Mouse (Mus musculus): ENCODE data around the gene Arhgap22. TPM values are rescaled to one million over a fixed set of nuclear protein-coding genes. Genes with fewer than 3 reads are reported as not detected.

The Arhgap22 gene
- total RNA-seq, 2 experiments from 2014 or later = 10.8 to 12.4 TPM

DNA sequence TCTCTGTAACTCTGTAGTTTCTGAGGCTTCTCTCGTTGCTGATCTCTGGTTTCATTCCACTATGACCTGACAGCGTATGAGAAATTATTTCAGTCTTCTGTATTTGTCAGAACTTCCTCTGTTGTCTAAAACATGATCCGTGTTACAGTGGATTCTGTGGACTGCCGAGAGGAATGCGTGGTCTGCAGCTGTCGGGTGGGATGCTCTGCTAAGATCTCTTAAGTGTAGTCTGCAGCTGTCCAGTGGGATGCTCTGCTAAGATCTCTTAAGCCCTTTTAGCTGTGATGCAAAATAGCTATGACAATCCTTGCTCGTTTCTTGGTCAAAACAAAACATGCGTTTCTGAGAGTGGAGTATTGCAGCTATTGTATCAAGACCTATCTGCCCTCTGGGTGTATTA lies 3.0 kb upstream of the Arhgap22 start:
- DNase-seq (ENCODE audit: low spot score in 2 of 2) = no peak
- intact Hi-C loops (cut with DNase I) = no loop called here

DNA sequence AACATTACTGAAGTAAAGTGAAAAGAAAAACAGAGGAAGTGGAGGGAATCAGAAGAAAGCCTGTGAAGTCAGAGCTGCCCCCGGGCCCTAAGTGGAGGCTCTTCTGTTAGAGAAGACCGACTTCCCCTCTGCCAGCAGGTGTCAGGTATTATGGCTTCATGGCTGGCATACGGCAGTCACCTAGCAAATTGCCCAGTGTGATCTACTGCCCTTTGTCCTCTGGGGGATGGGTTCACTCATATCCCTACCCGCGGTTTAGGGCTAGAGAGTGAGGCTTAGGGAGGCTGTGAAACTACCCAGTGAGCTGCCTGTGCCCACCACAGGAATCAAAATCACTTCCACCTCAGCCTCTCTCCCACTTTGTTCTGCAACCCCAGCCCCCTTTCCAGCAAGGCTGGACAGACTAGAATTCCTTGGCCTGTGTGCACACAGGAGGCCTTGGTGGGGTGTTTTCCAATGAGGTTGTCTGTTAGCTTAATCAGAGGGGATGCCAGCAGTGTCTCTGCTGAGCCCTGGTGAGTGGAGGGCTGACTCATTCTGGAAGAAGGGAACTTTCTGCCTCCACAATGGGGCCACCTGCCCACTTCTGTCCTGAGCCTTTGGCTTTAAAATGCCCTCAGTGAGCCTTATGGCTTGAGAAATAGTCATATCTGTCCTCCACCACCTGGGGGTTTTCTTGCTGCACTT lies 1.4 kb upstream of the Arhgap22 start:
- intact Hi-C loops (cut with DNase I) = no loop called here
- no peak for DNase-seq (ENCODE audit: low spot score in 2 of 2)

DNA sequence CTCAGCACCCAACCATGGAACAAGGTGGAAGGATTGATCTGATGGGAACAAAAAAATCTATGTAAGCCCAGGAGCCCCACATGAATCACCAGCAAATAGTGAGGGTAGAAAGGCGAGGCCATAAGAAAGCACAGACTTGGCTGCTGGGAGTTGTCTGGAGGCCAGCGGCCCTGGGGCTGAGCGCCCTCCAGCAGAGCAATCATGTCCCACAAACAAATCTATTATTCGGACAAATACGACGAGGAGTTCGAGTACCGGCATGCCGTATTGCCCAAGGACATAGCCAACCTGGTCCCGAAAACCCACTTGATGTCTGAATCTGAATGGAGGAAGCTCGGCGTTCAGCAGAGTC lies 892 bp upstream of the Arhgap22 start:
- intact Hi-C loops (cut with DNase I) = loop anchor here (1.0 kb wide), 1 partner anchor 90 kb away; no protein-coding TSS in a partner anchor
- no peak for DNase-seq (ENCODE audit: low spot score in 2 of 2)

DNA sequence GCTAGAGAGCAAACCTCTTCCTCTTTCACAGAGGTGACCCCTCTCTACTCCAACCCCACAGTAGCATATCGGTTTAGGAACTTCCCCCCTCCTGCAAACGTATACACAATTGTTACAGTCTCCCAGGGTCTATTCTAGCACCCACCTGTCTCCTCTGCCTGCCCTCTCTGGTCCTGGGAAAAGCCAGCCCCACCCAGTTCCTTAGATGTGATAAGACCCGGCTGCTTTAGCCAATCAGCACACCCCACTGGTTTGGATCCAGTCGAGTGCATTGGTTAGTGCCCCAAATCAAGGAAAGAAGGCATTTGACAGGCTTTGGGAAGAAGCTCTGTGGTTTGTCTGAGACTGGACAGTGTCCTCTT lies 922 bp downstream of the Arhgap22 start:
- intact Hi-C loops (cut with DNase I) = loop anchor here (2.0 kb wide), 1 partner anchor 156 kb away; no protein-coding TSS in a partner anchor
- no peak for DNase-seq (ENCODE audit: low spot score in 2 of 2)

DNA sequence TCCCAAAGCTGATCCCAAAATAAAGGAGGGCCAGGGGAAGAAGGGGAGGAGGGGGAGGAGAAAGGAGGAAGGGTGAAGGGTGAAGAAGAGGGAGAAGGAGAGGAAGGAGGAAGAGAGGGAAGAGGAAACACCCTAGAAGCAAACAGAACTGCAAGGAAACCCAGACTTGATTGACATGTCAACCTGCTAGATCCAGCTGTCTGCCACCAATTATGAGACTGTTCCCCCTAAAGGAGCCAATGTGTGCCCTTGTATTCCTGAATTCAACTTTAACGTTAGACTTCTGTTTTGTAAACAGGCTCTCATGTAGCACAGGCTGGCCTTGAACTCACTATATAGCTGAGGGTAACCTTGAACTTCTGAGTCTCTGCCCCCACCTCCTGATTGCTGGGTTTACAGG lies 1.3 kb downstream of the Arhgap22 start:
- intact Hi-C loops (cut with DNase I) = loop anchor here (2.0 kb wide), 1 partner anchor 156 kb away; no protein-coding TSS in a partner anchor

DNA sequence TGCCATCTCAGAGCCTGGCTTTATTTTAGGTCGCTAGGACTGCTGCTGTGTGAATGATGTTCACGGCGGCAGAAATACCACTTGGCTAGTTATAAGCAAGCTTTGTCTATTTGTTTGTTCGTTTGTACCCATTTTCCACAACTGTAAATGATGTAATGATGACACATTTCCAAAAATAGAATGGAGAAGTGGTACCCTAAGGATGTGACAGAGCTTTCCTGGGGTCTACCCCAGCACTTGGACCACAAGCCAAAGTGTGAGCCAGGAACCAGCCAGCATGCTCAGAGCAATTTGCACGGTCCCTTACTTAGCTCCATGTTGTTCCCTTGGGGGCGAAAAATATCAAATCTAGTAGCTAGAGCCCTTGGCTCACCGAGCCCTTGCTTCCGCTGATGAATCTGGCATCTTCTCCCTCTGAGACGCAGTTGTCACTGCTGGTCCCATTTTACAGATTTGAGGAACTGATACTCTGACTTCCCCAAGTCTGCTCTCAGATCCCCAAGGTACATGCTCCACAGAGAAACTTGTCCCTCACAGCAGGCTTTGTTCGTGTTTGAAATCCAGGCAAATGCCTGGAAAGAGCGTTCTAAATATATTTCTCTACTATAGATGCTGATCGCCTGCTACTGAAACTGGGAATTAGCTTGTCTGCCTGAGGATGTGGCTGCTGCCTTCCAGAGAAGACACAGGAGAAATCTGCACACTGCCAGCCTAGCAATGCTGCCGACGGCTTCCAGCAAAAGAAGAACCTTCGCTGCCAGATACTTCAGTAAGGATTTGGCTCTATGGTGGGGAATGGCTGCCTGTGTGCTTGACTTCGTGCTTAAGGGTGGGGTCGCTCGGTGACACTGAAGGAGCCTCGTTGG lies 2.8 kb downstream of the Arhgap22 start:
- DNase-seq (ENCODE audit: low spot score in 2 of 2) = peak in 1 of 2 experiments; percentile 37
- intact Hi-C loops (cut with DNase I) = no loop called here

More for the DNA sequence above, 1.3 kb downstream of the Arhgap22 start:
- no peak for DNase-seq (ENCODE audit: low spot score in 2 of 2)

DNA sequence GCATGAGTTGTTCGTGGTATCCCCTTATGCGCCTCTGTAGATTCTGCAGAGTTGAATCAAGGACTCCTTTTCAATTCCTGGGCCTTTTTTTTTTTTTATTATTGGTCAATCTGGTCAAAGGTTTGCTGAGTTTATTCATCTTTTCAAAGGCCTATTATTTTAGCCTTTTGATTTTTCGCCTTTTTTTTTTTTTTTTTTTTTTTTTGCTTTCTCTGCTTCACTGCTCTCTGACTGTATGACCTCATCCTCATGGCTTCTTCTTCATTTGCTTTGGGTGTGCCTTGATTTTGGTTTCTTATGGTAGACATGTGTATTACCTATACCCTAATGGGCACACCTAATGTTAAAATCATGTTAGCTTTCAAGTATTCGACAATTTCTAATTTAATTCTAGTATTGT lies 11.4 kb downstream of the Arhgap22 start:
- intact Hi-C loops (cut with DNase I) = no loop called here
- DNase-seq (ENCODE audit: low spot score in 2 of 2) = no peak

DNA sequence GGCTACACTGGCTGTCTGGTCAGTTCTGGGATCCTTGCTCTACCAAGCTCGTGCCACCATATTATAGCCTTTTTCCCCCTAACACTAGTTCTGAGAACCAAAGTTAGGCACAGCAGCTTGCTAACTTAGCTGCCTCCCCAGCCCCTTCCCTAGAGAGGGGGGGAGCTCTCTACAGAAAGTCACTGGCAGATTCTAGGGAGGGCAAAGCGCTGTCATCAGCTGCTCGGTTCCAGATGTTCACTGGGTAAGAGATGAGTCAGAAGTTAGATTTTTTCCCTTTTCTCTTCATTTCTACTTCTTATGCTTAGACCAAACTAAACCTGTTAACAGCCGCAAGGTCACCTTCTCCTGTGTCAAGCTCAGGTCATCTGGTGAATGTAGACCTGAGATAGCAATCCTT lies 16.8 kb downstream of the Arhgap22 start:
- intact Hi-C loops (cut with DNase I) = no loop called here
- DNase-seq (ENCODE audit: low spot score in 2 of 2) = no peak

DNA sequence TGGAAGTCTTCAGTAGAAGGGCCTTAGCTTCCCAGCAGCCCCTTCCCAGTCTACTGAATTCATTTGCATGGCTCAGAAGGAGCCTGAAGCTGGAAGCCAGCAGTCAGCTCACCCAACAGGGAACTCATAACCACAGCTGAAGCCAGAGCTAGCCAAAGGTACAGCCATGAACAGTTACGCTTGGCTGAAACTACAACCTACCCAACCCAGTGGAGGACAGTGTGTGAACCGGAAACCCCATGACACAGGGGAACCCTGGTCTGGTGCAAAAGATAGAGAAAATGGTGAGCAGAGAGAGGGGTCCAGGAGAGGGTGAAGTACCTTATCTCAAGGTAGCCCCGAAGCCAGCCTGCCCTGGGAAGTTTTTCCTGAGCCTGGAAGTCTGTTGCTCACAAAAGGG lies 17.5 kb downstream of the Arhgap22 start:
- intact Hi-C loops (cut with DNase I) = no loop called here
- no peak for DNase-seq (ENCODE audit: low spot score in 2 of 2)

DNA sequence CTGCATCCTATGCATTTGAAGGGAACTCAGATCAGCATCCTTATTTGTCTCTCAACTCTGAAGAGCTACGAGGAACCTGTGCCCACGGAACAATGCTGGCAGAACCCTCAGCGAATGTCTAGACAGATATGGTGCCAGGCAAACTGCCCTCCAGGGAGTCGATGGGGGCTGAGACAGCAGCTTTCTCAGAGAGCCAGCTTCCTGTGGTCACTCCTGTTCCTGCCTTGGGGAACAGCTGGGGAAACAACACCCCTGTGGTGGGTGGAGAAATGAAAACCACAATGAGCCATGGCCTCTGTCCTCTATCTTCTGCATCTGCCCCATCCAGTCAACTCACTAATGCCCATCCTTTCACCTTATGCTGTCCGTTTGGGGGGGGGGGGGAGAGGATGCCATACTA lies 18.2 kb downstream of the Arhgap22 start:
- intact Hi-C loops (cut with DNase I) = no loop called here
- no peak for DNase-seq (ENCODE audit: low spot score in 2 of 2)

DNA sequence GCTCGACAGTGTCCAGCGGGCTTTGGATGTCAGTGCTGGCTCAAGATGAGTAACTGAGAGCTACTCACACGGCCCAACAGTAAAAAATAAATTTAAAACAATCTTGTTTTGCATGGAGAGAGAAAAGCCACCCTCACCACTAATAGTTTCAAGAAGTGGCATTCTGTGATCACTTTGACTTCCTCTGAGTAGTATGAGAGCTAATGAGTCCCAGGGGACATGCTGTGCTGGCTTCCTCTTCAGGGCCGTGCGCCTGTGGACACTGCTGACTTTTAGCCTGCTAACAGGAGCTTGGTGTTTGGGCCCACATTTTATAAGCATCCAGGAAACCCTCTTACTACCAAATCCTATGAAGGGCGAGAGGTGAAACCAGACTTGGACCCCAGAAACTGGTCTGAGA lies 21.8 kb downstream of the Arhgap22 start:
- intact Hi-C loops (cut with DNase I) = no loop called here
- DNase-seq (ENCODE audit: low spot score in 2 of 2) = no peak

DNA sequence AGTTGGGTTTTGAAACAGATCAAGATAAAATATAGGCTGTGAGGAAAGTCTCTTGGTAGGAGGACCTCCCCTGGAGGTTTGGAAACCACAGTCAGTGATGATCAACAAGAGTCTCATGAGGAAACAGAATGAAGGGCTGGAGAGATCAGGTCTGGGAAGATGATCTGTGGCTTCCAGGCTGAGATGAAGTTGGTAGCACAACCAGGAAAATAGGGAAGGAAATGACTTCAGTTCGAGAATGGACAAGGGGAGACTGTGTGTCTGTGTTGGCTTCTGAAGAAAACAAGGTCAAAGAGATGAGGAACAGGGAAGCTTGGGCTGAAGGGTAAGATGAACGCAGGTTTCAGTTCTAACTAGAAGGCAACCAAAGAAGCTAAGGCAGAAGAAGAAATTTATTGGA lies 26.6 kb downstream of the Arhgap22 start:
- no peak for DNase-seq (ENCODE audit: low spot score in 2 of 2)
- intact Hi-C loops (cut with DNase I) = no loop called here

DNA sequence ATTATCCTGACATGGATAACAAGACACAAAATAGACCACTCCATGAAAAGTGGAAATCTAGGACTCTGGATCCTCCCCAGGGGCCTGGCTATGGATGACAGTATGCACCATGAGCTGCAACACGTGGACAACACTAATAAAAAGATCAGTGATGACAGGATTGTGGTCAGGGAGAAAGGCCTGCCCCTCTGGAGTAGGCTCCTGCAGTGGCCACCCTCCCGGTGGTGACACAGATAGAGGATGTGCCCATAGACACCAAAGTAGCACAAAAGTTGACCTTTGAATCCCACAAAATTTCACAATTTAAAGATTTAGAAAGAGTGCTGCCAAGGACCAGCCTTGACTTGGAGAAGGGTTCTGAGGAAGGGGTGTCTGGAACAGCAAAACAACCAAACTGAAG lies 29.4 kb downstream of the Arhgap22 start:
- intact Hi-C loops (cut with DNase I) = no loop called here
- DNase-seq (ENCODE audit: low spot score in 2 of 2) = no peak

DNA sequence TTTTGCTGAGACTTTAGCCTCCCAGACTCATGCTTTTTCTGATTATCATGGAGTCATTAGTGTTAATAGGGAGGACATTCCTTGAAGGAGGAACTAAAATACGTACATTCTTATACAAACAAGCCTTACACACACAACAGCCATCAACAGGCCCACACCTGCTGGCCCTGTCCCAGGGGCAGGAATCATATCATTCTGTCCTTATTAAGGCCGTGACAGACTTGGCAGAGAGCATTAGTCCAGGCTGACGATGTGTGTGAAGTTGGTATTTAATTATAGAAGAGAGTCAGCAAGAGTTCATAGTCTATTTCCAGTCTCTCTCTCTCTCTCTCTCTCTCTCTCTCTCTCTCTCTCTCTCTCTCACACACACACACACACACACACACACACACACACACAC lies 30.7 kb downstream of the Arhgap22 start:
- no peak for DNase-seq (ENCODE audit: low spot score in 2 of 2)
- intact Hi-C loops (cut with DNase I) = no loop called here

DNA sequence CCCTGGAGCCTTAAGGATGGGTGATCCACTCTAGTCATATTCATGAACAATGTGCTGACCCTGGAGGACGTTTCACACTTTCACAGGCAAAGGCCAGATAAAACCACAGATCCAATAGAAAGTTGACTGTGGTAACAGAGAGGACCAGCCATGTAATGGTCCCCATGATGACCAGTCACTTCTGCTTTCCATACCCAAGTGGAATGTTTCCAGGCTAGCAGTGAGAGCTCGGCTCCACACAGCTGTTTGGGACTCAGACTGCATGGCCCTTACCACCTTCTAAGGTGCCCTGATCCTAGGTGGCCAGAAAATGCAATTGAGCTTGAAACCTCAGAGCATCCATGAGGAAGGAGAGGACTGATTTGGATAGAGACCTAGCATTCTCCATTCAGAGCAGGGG lies 31.1 kb downstream of the Arhgap22 start:
- DNase-seq (ENCODE audit: low spot score in 2 of 2) = no peak
- intact Hi-C loops (cut with DNase I) = no loop called here

DNA sequence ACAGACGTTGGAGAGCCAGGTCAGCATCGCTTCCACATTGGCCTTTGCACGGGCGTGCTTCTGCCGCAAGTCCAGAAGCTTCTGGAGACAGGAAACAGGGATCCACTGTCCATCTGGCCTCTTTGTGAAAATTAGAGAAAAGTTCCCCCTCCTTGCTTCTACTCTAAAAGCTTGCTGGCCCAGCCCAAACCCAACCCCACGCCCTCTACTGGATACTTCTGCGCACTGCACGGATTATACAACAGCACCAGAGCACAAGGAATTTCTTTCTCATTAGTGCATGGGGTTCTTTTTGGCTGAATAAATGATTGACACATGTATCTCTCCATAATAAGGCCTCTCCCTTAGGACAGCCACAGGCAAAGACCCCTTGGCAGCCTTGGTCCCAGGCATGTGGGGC lies 32.6 kb downstream of the Arhgap22 start:
- intact Hi-C loops (cut with DNase I) = no loop called here
- DNase-seq (ENCODE audit: low spot score in 2 of 2) = peak; percentile 35 to 38

DNA sequence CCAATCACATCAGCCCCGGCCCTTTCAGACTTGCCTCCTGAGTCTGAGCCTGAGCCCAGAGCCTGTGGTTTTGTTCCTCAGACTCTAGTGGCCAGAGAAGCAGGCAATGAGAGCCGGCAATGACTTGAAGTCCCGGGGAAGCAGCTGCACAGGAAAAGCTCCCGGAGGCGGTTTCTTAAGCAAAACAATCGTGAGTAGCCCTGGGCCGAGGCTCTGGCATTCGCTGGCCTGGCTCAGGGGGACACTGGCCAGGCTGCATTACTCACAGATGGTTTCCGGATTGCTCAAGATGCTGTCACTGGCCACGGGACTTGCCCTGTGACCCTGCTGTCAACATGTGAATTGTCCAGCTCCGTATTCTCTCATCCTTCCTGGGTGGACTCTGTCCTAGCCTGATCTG lies 33.8 kb downstream of the Arhgap22 start:
- intact Hi-C loops (cut with DNase I) = no loop called here
- peak in 1 of 2 experiments; percentile 22 for DNase-seq (ENCODE audit: low spot score in 2 of 2)

DNA sequence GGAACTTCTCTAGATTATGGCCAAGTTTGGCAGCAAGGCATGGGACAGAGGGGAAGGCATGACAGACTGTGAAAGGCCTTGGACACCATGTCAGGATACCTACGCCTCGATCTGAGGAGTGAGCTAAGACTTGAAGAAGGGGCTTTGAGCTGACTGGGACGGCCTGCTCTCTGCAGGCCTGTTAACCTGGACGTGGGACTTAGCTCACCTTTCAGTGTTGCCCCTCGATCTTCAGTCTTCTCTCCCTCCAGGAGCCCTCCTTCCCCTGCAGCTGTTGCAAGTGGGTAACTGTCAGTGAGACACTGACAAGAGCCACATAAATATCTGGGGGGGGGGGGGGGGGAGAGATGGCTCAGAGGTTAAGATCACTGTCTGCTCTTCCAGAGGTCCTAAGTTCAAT lies 34.9 kb downstream of the Arhgap22 start:
- intact Hi-C loops (cut with DNase I) = no loop called here
- no peak for DNase-seq (ENCODE audit: low spot score in 2 of 2)

DNA sequence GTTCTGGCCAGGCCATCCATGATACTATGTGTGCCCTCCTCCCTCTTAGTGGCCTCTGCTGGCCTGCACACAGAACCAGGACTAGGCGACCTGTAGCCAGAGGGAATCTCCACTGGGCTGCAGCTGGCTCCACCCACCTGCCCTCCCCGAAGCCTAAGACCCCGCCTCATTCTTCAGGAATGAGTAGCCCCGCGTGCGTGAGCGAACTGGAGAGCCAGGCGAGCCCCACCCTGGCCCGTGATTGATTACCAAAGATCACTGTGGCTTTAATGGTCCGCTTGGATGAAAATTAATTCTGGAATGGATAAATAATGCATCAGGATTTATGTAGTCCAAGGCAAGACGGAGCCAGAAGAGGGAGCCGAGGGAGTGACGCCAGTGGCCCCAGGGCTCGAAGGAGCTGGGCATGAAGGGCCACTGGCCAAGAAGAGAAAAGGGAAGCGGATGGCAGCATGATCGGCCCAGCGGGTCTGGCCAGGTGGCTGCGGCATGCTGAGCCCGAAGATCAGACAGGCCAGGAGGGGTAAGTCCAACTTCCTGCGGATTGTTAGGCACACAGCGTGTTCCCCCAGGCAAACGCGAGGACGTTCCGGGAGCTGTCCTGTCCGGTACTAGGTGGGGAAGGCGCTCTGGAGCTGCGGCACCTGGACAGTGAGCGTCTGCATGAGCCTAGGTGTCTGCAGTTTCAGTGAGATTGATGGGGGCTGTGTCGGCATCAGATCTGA lies 36.6 kb downstream of the Arhgap22 start:
- no peak for DNase-seq (ENCODE audit: low spot score in 2 of 2)
- intact Hi-C loops (cut with DNase I) = no loop called here

DNA sequence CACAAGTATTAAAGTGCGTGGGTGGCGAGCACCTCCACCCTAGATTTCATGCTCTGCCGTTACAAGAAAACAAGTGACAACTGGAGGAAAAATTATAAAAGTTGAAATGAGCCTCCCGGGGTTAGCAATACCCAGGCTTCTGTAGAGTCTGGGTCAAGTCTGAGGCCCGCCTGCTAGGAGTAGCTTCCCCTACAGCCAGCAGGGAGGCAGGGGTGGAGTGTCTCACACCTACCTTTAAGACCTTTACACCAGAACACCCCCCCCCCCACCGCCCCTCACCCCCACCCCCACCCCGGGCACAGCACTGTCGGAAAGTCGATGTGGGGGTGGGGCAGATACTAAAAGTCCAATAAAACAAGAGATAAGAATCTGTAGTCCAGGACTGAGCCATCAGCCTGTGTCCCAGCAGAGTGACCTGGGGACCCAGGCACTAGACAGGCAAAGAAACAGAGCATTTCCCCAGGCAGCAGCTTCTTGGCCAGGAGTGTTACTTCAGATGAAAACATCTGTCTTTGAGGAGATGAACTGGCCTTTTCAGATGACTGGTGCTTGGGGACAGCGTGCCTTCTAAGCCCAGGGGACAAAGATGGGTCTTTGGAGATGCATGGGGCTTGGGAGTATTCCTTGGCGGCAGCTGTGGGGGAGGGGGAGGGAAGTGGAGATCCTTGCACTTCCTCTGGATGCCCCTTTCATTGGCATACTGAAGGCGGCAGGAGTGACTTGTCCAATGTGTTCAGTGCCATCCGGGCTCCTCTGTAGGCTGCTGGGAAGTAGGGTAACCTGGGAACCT lies 37.3 kb downstream of the Arhgap22 start:
- no peak for DNase-seq (ENCODE audit: low spot score in 2 of 2)
- intact Hi-C loops (cut with DNase I) = no loop called here
